8 mouse cellular contexts compared by ENCODE assay signal in the genomic region with DNA sequence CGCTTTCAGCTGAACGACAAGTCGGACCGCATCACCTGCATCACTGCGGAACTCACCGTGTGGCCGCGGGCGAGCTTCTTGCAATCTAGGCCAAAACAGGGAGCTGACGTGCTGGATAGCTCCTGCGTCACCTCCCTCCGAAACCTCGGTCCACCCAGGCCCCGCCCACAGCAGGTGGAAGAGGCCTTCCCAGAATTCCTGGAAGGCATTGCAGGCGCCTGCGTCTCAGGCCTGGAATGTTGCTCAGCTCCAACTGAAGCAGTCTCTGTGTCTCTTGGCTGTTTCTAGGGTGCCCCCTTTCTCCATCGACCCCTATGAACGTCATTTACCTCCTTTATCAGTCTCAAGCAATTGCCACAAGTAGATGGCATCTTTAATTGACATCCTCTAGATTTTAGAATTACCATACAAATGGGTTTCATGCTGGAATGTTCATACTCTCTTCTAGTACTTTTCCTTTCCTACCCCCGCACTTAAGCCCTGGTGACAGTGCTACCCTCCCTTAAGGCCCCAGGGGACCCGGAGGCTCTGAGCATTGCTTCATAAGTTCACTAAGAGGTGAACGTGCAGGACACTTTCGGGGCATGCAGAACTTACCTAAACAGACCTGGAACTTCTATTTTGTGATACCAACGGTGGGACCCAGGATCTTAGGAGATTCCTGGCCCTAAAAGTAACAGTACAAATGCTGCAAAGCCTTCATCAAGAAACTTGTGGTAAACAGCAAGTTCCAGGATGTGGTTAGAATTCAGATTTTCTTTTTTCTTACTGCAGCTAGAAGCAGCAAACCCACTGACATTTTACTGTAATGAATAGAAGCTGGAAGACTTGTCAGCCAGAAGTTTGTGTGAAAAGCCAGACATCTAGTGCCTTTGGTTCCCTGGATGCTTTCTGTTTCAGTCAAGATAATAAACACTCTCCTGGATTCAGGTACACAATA. TPM values are rescaled to one million over a fixed set of nuclear protein-coding genes. Genes with fewer than 3 reads are reported as not detected.
DNase-seq lines count a peak whose midpoint lies in the region; ATAC-seq and TF ChIP-seq lines count a peak whose summit lies in the region.

A gene (minus strand): TSS at position 179 of the 940 bp plus-strand sequence.

- WGBS in midbrain, embryonic 13.5 days: 8% methylated on average over 23 of the region's 23 CpGs
- WGBS in stomach, embryonic 16.5 days: 11% methylated on average over 23 of the region's 23 CpGs

- DNase-seq in gastrocnemius, adult 18-20 months (ENCODE audit: low spot score): peak; percentile 9
- DNase-seq in gastrocnemius, adult 8-10 months (ENCODE audit: low spot score in 2 of 2): no peak
- peak; percentile 94 to 96 for DNase-seq in cerebellum, postnatal 14 days
- peak; percentile 53 for DNase-seq in gastrocnemius, adult 2 months
- DNase-seq in kidney, adult 18-20 months: peak; percentile 65
- peak; percentile 94 for DNase-seq in left cerebral cortex, postnatal 4 days

- intact Hi-C loops in gastrocnemius, adult 2 months (cut with DNase I): no loop called here
- intact Hi-C loops in left cerebral cortex, postnatal 4 days (cut with DNase I): loop anchor here (10.0 kb wide), 1 partner anchor 294 kb away; no protein-coding TSS in a partner anchor

- TF ChIP-seq CTCF in gastrocnemius, adult 2 months (IDR thresholded peaks at IDR 0.05): no peak

- H3K9ac ChIP-seq in midbrain, embryonic 13.5 days (replicated peaks): peak within 1 kb of the TSS; percentile 81
- H3K9ac ChIP-seq in stomach, embryonic 16.5 days (ENCODE audit: low read length): peak within 1 kb of the TSS; percentile 50

- no peaks in the 10 kb centered on the region for H3K9me3 ChIP-seq in midbrain, embryonic 13.5 days
- H3K9me3 ChIP-seq in stomach, embryonic 16.5 days (replicated peaks; ENCODE audit: control insufficient read depth, low read length): no peaks in the 10 kb centered on the region

- peak; percentile 97 for ATAC-seq in midbrain, embryonic 13.5 days
- peak; percentile 89 for ATAC-seq in stomach, embryonic 16.5 days (ENCODE audit: insufficient read depth, low FRiP score)

- H3K4me2 ChIP-seq in midbrain, embryonic 13.5 days (replicated peaks): peak within 1 kb of the TSS; percentile 76
- peak within 1 kb of the TSS; percentile 58 for H3K4me2 ChIP-seq in stomach, embryonic 16.5 days (ENCODE audit: low read depth, low read length)

- peak within 1 kb of the TSS; percentile 56 for H3K4me3 ChIP-seq in gastrocnemius, adult 2 months
- H3K4me3 ChIP-seq in midbrain, embryonic 13.5 days (replicated peaks): peak within 1 kb of the TSS; percentile 59
- H3K4me3 ChIP-seq in stomach, embryonic 16.5 days (replicated peaks; ENCODE audit: low read length): peak within 1 kb of the TSS; percentile 34

- peaks cover 48% of the 10 kb centered on the region for H3K4me1 ChIP-seq in midbrain, embryonic 13.5 days (replicated peaks)
- peaks cover 11% of the 10 kb centered on the region for H3K4me1 ChIP-seq in stomach, embryonic 16.5 days (ENCODE audit: control insufficient read depth, insufficient read depth, low read length)

- H3K27ac ChIP-seq in gastrocnemius, adult 2 months: no peak within 1 kb of the TSS
- H3K27ac ChIP-seq in midbrain, embryonic 13.5 days: peak within 1 kb of the TSS; percentile 95
- 0 out of 2 replicates have a peak within 1 kb of the TSS, but pooled peaks have one; percentile 26 for H3K27ac ChIP-seq in stomach, embryonic 16.5 days (ENCODE audit: low read length)

- H3K36me3 ChIP-seq in midbrain, embryonic 13.5 days: peaks cover 25% of the 10 kb centered on the region
- peaks cover 15% of the 10 kb centered on the region; the same call in 1 of the 2 replicates for H3K36me3 ChIP-seq in stomach, embryonic 16.5 days (ENCODE audit: control insufficient read depth, insufficient read depth, low read length)

- no peaks in the 10 kb centered on the region for H3K27me3 ChIP-seq in midbrain, embryonic 13.5 days
- H3K27me3 ChIP-seq in stomach, embryonic 16.5 days (ENCODE audit: control insufficient read depth, insufficient read depth, low read length): no peaks in the 10 kb centered on the region

RNA-seq across cellular contexts. Expression of the gene that starts here (rescaled TPM):
- total RNA-seq in gastrocnemius, adult 18-20 months (2021): not detected
- total RNA-seq in gastrocnemius, adult 8-10 months (2022): under 1 TPM in 2 of 4 experiments, not detected in 2; 0.27 to 0.59 TPM
- total RNA-seq in gastrocnemius, adult 2 months (2021): not detected
- 100 to 1,000 TPM; 205 to 208 TPM for total RNA-seq in left cerebral cortex, postnatal 4 days (2021)
- 188 and 212 TPM in 2 replicates for polyA plus RNA-seq in midbrain, embryonic 13.5 days (2015; fragmentation: Nextera tagmentation; extraction: Ambion mirVana)
- polyA plus RNA-seq in stomach, embryonic 16.5 days (2015; fragmentation: Nextera tagmentation; extraction: Ambion mirVana): 9.6 and 12.6 TPM in 2 replicates

Comparison
In these comparisons a context has a peak if more than half of its experiments do, and no peak if none do; other contexts are left out.
1. RNA of the gene that starts here (total RNA-seq): 205 to 208 TPM in left cerebral cortex, postnatal 4 days; 0.27 to 0.59 TPM in gastrocnemius, adult 8-10 months, not detected in gastrocnemius, adult 18-20 months and not detected in gastrocnemius, adult 2 months; every median in the first group is over 100 times any median in the second.
2. RNA of the gene that starts here (polyA plus RNA-seq): 188 to 212 TPM in midbrain, embryonic 13.5 days; 9.6 to 12.6 TPM in stomach, embryonic 16.5 days; every median in the first group is over 10 times any median in the second.
3. Peak in DNase-seq in gastrocnemius, adult 18-20 months; RNA of the gene not detected or under 1 TPM.
4. Peak in DNase-seq and H3K4me3 ChIP-seq in gastrocnemius, adult 2 months; RNA of the gene not detected or under 1 TPM.
5. DNase-seq: peak in cerebellum, postnatal 14 days (2 of 2), kidney, adult 18-20 months (single experiment) and left cerebral cortex, postnatal 4 days (single experiment); none in gastrocnemius, adult 8-10 months (0 of 2).
6. Peak in every context shown above with its lines, with median percentiles within 50 percentile points of each other: H3K4me3 ChIP-seq.